Mouse (Mus musculus) limb, embryonic 14.5 days (tissue): ENCODE measurements at regions not wholly inside any gene's neighbourhood (a gene's known extent, or its start where the extent isn't known, plus 50 kb on each side); places are given as distances from the start of the nearest gene placed in this dataset.

Experiments used
- ATAC-seq: fragments of 200-750 bp; cut with Nextera tagmentation; 2 replicates; pipeline ENCODE4 v1.8.0; 2017; ENCODE audit warnings: low read depth, moderate number of reproducible peaks, moderate TSS enrichment; ENCODE audit not compliant: low FRiP score
- DNase-seq: peaks from one replicate; pipeline ENCODE4 v3.0.0-alpha.2; 2015; ENCODE audit warnings: low spot score
- H3K27ac ChIP-seq: fragments of 300-500 bp; sonication (generic); replicated peaks from 2 replicates; pipeline ENCODE4 v1.5.1; 2014; ENCODE audit warnings: low read depth, mild to moderate bottlenecking, low read length, moderate library complexity, mixed read lengths
- H3K27me3 ChIP-seq: fragments of 300-500 bp; sonication (generic); 2 replicates; pipeline ENCODE4 v1.6.1; 2014; ENCODE audit warnings: low read length, mixed read lengths; ENCODE audit not compliant: control insufficient read depth, insufficient read depth
- H3K36me3 ChIP-seq: fragments of 300-500 bp; sonication (generic); 2 replicates; pipeline ENCODE4 v1.6.1; 2014; ENCODE audit warnings: mild to moderate bottlenecking, low read length, moderate library complexity, mixed read lengths; ENCODE audit not compliant: control insufficient read depth, insufficient read depth
- H3K4me1 ChIP-seq: fragments of 300-500 bp; sonication (generic); 2 replicates; pipeline ENCODE4 v1.6.1; 2014; ENCODE audit warnings: antibody characterized with exemption, low read length, mixed read lengths; ENCODE audit not compliant: control insufficient read depth, insufficient read depth
- H3K4me2 ChIP-seq: fragments of 300-500 bp; sonication (generic); replicated peaks from 2 replicates; pipeline ENCODE4 v1.6.1; 2014; ENCODE audit warnings: low read depth, mild to moderate bottlenecking, low read length, moderate library complexity; ENCODE audit not compliant: severe bottlenecking
- H3K4me3 ChIP-seq: fragments of 300-500 bp; sonication (generic); replicated peaks from 2 replicates; pipeline ENCODE4 v1.5.1; 2014; ENCODE audit warnings: low read length
- H3K9ac ChIP-seq: fragments of 300-500 bp; sonication (generic); 2 replicates; pipeline ENCODE4 v1.6.1; 2014; ENCODE audit warnings: mild to moderate bottlenecking, low read depth, low read length, moderate library complexity; ENCODE audit not compliant: severe bottlenecking
- H3K9me3 ChIP-seq: fragments of 300-500 bp; sonication (generic); 2 replicates; pipeline ENCODE4 v1.6.1; 2016; ENCODE audit warnings: low read length; ENCODE audit not compliant: control insufficient read depth
- POLR2A ChIP-seq: fragments of 200-500 bp; IDR thresholded peaks from 2 replicates; pipeline ENCODE4 v1.8.0; 2012; ENCODE audit warnings: inconsistent platforms, mild to moderate bottlenecking, moderate library complexity, borderline replicate concordance; ENCODE audit not compliant: insufficient read depth, insufficient read length; ENCODE audit errors: extremely low read depth
- WGBS: fragments of 180-500 bp; shearing (Covaris S2); extraction: QIAGEN DNeasy Blood & Tissue Kit; methylation state at CpG from one replicate; pipeline ENCODE4 v1.1.7; 2014; 5-methylcytosine and 5-hydroxymethylcytosine counted together

GRCm38 (mm10) chr10:102943156-102943555 lies 86.9 kb downstream of the Alx1 start:
- Histone ChIP-seq H3K9me3 (no peaks in the 10 kb centered on the region), H3K9ac (no peak overlapping the region), H3K4me3 (no peak overlapping the region), H3K4me2 (no peak overlapping the region), H3K27me3 (no peaks in the 10 kb centered on the region), H3K4me1 (no peaks in the 10 kb centered on the region), H3K27ac (no peak overlapping the region), H3K36me3 (no peaks in the 10 kb centered on the region)
- TF ChIP-seq POLR2A: no peak
- no peak for DNase-seq
- ATAC-seq: no peak

- Histone ChIP-seq H3K9me3 (no peaks in the 10 kb centered on the region), H3K27me3 (no peaks in the 10 kb centered on the region)
Observed at GRCm38 (mm10) chr10:102940823-102941519, 89.0 kb downstream of the Alx1 start.

GRCm38 (mm10) chr10:102931445-102931844 lies 98.6 kb downstream of the Alx1 start:
- no peaks in the 10 kb centered on the region for H3K9me3 ChIP-seq
- H3K36me3 ChIP-seq: no peaks in the 10 kb centered on the region
- no peak for TF ChIP-seq POLR2A
- H3K27ac ChIP-seq: no peak overlapping the region
- no peak overlapping the region for H3K4me2 ChIP-seq
- H3K27me3 ChIP-seq: no peaks in the 10 kb centered on the region
- no peaks in the 10 kb centered on the region for H3K4me1 ChIP-seq
- no peak overlapping the region for H3K9ac ChIP-seq
- ATAC-seq: no peak
- 62% methylated on average over 3 of the region's 3 CpGs for WGBS
- DNase-seq: no peak
- no peak overlapping the region for H3K4me3 ChIP-seq

More at GRCm38 (mm10) chr10:102940823-102941519, 89.0 kb downstream of the Alx1 start:
- no peak for ATAC-seq
- TF ChIP-seq POLR2A: no peak
- no peaks in the 10 kb centered on the region for H3K4me1 ChIP-seq
- H3K36me3 ChIP-seq: no peaks in the 10 kb centered on the region
- no peak for DNase-seq
- no peak overlapping the region for H3K27ac ChIP-seq
- no peak overlapping the region for H3K4me3 ChIP-seq
- no peak overlapping the region for H3K4me2 ChIP-seq
- H3K9ac ChIP-seq: no peak overlapping the region

GRCm38 (mm10) chr10:102928651-102929050 lies 101.4 kb downstream of the Alx1 start:
- Histone ChIP-seq H3K36me3 (no peaks in the 10 kb centered on the region), H3K4me1 (no peaks in the 10 kb centered on the region), H3K27me3 (no peaks in the 10 kb centered on the region), H3K9me3 (no peaks in the 10 kb centered on the region), H3K27ac (no peak overlapping the region), H3K4me2 (no peak overlapping the region), H3K4me3 (no peak overlapping the region), H3K9ac (no peak overlapping the region)
- TF ChIP-seq POLR2A: no peak
- no peak for DNase-seq
- ATAC-seq: no peak
- 69% methylated on average over 1 of the region's 1 CpGs for WGBS

- no peak for DNase-seq
- Histone ChIP-seq H3K4me3 (no peak overlapping the region), H3K27me3 (no peaks in the 10 kb centered on the region; the same call in 1 of the 2 replicates), H3K4me2 (no peak overlapping the region), H3K36me3 (no peaks in the 10 kb centered on the region), H3K4me1 (no peaks in the 10 kb centered on the region), H3K27ac (no peak overlapping the region), H3K9ac (no peak overlapping the region), H3K9me3 (no peaks in the 10 kb centered on the region)
- no peak for TF ChIP-seq POLR2A
- WGBS: 22% methylated on average over 2 of the region's 2 CpGs
- no peak for ATAC-seq
Observed at GRCm38 (mm10) chr10:102897368-102897767, 132.6 kb downstream of the Alx1 start.
